Mouse (Mus musculus) splenic B cell, adult 2 months (primary cell): Measurements from ENCODE around the gene Nalcn.

Source experiments
- DNase-seq: peaks from one replicate; pipeline ENCODE4 v3.0.0-alpha.2; 2011; ENCODE audit warnings: low read depth, low spot score
- H3K27me3 ChIP-seq: 2 replicates; pipeline ENCODE4 v1.6.1; 2012; ENCODE audit warnings: mild to moderate bottlenecking, low read length, moderate library complexity, mixed read lengths; ENCODE audit not compliant: control insufficient read depth, poor library complexity, insufficient read depth, severe bottlenecking
- H3K36me3 ChIP-seq: 2 replicates; pipeline ENCODE4 v1.6.1; 2012; ENCODE audit warnings: mild to moderate bottlenecking, low read length, moderate library complexity, mixed read lengths; ENCODE audit not compliant: control insufficient read depth, poor library complexity, insufficient read depth, severe bottlenecking

The Nalcn gene

DNA sequence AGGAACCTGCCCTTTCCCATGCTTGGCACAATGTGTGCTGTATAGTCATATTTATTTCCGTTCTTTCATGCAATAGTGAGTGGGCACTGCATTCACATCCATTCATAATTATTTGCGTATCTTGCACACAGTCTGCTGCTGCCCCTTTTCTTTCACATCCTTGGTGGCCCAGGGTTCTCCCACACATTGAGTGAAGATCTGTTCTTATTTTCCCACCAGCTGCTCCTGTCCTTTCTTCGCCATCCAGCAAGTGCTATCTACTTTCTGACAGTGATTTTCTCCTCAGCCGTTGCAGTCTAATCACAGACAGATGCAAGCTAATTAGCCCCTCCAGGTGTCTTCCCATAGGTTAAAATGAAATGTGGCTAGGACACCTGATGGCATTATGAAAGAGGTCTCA, 72.0 kb downstream of the Nalcn start:
- Histone ChIP-seq H3K36me3 (no peaks in the 10 kb centered on the region), H3K27me3 (no peaks in the 10 kb centered on the region)
- no peak for DNase-seq

GRCm38 (mm10) chr14:123542362-123542761, 84.6 kb downstream of the Nalcn start:
- DNase-seq = no peak
- Histone ChIP-seq H3K27me3 (no peaks in the 10 kb centered on the region), H3K36me3 (no peaks in the 10 kb centered on the region)

DNA sequence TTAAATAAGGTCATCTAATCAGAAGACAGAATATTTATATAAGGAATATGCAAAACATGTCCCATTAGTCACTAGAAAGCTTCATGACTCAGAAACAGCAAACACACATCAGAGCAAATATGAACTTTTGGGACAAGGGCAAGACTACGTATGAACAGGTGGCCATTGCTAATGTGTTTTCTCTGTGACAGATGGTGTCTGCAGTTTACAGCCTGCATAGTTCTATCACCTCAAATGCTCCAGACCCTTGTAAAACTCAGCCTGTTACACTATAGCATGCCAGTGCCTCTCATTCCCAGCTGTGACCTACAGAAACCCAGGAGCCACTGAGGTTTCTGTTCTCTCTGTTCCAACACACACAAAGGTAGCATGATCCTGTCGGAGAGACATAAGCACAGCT, 91.3 kb downstream of the Nalcn start:
- Histone ChIP-seq H3K27me3 (no peaks in the 10 kb centered on the region), H3K36me3 (no peaks in the 10 kb centered on the region)
- no peak for DNase-seq

GRCm38 (mm10) chr14:123533000-123533399, 93.9 kb downstream of the Nalcn start:
- DNase-seq = no peak
- Histone ChIP-seq H3K27me3 (no peaks in the 10 kb centered on the region), H3K36me3 (no peaks in the 10 kb centered on the region)

DNA sequence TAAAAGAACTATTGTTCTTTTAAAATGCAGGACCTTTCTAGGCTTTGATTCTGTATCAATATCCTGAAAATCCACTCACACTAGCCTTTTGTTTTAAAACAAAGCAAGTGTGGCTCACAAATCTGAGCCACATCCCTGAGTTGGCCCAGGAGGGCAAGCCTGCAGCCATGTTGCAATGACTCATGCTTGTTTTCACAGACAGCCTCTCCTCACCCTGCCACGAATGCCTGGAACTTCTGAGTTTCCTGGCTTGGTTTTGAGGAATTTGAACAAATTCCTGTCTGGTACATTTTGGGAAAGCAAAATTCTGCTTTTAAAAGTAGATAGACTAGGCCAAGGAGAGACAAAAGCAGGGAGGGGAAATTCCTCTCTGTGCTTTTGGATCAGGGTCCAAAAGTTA, 95.7 kb downstream of the Nalcn start:
- DNase-seq = no peak
- no peaks in the 10 kb centered on the region for H3K36me3 ChIP-seq
- no peaks in the 10 kb centered on the region for H3K27me3 ChIP-seq

GRCm38 (mm10) chr14:123529143-123529542, 97.8 kb downstream of the Nalcn start:
- no peaks in the 10 kb centered on the region for H3K27me3 ChIP-seq
- DNase-seq = no peak
- H3K36me3 ChIP-seq = no peaks in the 10 kb centered on the region

DNA sequence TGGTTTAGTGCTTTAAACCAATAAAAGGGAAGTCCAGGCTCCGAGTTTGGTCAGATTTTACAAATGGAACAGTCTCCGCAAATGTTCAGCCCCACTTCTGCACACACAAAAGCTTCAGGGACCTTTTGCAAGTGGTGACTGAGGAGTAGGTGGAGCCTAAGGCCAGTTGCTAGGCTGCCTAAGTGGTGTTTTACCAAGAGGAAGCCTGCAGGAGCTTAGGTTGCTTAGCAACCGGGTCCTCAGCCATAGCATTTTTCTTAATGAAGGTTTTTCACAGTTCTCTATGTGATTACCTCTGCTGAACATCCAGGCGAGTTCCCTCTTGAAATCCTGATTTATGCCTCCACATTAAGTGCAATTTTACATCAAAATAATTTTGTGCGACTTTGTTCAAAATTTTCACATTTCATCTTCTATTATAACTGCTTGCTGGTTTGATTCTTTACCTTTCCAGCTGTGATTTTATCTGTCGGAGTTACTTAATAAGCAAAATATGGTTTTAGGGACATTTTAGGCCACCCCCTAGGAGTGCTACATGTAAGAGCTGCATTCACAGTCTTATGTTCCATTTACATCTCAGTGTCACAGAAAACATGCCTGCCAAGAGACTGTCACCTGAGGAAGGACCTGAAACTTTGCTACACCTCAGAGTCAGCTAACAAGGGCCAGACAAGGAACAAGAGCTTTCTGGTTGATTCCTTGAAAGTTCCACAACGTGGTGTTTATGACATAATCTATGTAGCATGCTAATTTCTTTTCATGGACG, 113.4 kb downstream of the Nalcn start:
- H3K27me3 ChIP-seq = no peaks in the 10 kb centered on the region
- H3K36me3 ChIP-seq = no peaks in the 10 kb centered on the region
- no peak for DNase-seq

DNA sequence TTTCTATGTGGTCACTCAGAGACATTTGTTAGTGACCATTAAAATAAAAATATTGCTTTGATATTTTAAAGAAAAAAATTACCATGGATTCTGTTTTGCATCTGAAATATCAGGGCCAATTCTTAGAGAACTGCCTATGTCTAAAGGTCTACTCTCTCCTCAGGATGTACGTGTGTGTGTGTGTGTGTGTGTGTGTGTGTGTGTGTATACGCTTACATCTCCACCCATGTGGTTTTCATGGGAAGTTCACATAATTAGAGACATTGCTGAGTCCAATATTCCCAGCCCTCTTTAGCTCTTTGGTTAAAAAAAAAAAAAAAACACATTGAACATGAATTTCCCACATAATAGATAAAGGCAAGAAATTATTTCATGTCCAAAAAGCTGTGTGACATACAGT, 114.0 kb downstream of the Nalcn start:
- DNase-seq = no peak
- Histone ChIP-seq H3K27me3 (no peaks in the 10 kb centered on the region), H3K36me3 (no peaks in the 10 kb centered on the region)

- no peak for DNase-seq
- Histone ChIP-seq H3K36me3 (no peaks in the 10 kb centered on the region), H3K27me3 (no peaks in the 10 kb centered on the region)
Observed at GRCm38 (mm10) chr14:123495544-123495943, 131.4 kb downstream of the Nalcn start.

DNA sequence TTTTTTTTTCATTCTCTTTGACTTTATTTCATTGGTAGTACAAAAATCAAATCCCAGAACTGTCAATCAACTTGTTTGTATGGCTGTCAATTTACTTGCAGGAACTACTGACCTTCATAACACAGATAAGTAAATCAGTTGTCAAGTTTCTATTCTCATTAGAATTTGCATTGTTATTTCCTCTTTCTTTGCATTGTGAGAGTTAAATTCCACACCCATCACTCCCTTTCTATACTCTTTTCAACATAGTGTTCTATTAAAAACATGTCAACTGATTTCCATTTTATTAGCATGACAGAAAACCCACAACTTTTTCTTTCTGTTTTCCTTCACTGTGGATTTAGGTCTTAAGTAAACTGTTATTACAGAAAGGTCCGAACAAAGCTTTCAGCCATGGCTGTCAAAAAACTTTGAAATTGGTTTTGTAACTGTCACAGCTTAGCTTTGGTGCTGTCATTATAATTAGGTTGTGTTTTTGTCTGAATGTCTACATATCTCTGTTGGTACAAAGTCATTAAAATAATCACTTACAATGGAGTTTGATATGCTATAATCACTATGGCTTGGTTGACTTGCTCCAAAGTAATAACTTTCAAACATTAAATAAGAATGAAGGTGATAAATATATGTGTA, 138.3 kb downstream of the Nalcn start:
- Histone ChIP-seq H3K27me3 (no peaks in the 10 kb centered on the region), H3K36me3 (no peaks in the 10 kb centered on the region)
- no peak for DNase-seq

GRCm38 (mm10) chr14:123462026-123462425, 164.9 kb downstream of the Nalcn start:
- no peaks in the 10 kb centered on the region for H3K36me3 ChIP-seq
- DNase-seq = no peak
- H3K27me3 ChIP-seq = no peaks in the 10 kb centered on the region

GRCm38 (mm10) chr14:123446031-123446430, 180.9 kb downstream of the Nalcn start:
- no peak for DNase-seq
- H3K36me3 ChIP-seq = no peaks in the 10 kb centered on the region
- H3K27me3 ChIP-seq = no peaks in the 10 kb centered on the region

GRCm38 (mm10) chr14:123435542-123435941, 191.4 kb downstream of the Nalcn start:
- DNase-seq = no peak
- H3K36me3 ChIP-seq = no peaks in the 10 kb centered on the region

DNA sequence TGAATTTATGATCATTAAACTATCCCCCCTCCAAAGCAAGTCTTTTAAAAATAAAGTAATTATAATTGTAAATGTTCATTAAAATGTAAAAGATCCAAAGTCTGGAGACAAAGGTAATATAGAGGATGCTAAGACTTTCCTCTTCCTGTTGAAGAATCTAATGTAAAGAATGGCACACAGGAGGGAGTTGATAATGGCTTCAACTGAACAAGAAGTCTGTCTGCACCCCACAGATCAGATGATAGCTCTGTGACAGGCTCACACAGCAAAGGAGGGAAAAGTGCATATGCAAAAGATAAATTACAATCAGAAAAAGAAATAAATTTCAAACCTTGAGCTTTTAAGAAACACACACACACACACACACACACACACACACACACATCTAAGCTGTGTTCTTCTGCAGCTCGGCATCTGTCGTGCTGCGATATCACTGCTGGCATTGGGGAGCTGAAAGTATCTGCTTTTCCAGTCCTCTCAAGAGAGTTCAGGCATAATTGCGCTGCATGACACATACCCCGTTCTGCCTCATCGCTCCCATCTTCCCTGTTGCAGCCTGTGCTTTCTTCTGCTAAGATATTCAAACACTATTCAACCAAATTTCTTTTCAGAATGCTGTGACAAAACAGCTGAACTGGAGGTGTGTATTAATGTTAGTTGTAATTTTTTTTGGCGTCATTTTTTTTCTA, 250.6 kb downstream of the Nalcn start:
- H3K36me3 ChIP-seq = no peaks in the 10 kb centered on the region
- no peak for DNase-seq
- no peaks in the 10 kb centered on the region for H3K27me3 ChIP-seq

More at GRCm38 (mm10) chr14:123435542-123435941, 191.4 kb downstream of the Nalcn start:
- no peaks in the 10 kb centered on the region for H3K27me3 ChIP-seq

- no peak for DNase-seq
- Histone ChIP-seq H3K27me3 (no peaks in the 10 kb centered on the region), H3K36me3 (no peaks in the 10 kb centered on the region)
Observed at GRCm38 (mm10) chr14:123371522-123371921, 255.4 kb downstream of the Nalcn start.
